Mouse (Mus musculus) erythroblast, embryonic 14.5 days (primary cell): ENCODE measurements around the gene Cpne2.

Experiments used
- GATA1 ChIP-seq: IDR thresholded peaks from 2 replicates; pipeline ENCODE4 v1.6.1; 2012; ENCODE audit warnings: low read length, inconsistent platforms, mixed read lengths
- TAL1 ChIP-seq: IDR thresholded peaks from 3 replicates; pipeline ENCODE4 v1.6.1; 2012; ENCODE audit warnings: low read length, inconsistent platforms, mixed read lengths

- TF ChIP-seq TAL1 (no peak), GATA1 (no peak)
Measured at GRCm38 (mm10) chr8:94527178-94527577, 5.6 kb upstream of the Cpne2 start.
